Mouse (Mus musculus) cerebellum, adult 2 months (tissue): ENCODE measurements at regions not wholly inside any gene's neighbourhood (a gene's known extent, or its start where the extent isn't known, plus 50 kb on each side); places are given as distances from the start of the nearest gene placed in this dataset.

Experiments used
- CTCF ChIP-seq: fragments of 200-500 bp; IDR thresholded peaks from 2 replicates; pipeline ENCODE4 v1.5.1; 2011; ENCODE audit warnings: low read depth, mild to moderate bottlenecking, control low read depth, low read length, moderate library complexity, borderline replicate concordance; ENCODE audit not compliant: insufficient read depth
- POLR2A ChIP-seq: fragments of 200-500 bp; IDR thresholded peaks from 2 replicates; pipeline ENCODE4 v1.6.1; 2011; ENCODE audit warnings: low read length, control low read depth, borderline replicate concordance; ENCODE audit not compliant: insufficient read depth

DNA sequence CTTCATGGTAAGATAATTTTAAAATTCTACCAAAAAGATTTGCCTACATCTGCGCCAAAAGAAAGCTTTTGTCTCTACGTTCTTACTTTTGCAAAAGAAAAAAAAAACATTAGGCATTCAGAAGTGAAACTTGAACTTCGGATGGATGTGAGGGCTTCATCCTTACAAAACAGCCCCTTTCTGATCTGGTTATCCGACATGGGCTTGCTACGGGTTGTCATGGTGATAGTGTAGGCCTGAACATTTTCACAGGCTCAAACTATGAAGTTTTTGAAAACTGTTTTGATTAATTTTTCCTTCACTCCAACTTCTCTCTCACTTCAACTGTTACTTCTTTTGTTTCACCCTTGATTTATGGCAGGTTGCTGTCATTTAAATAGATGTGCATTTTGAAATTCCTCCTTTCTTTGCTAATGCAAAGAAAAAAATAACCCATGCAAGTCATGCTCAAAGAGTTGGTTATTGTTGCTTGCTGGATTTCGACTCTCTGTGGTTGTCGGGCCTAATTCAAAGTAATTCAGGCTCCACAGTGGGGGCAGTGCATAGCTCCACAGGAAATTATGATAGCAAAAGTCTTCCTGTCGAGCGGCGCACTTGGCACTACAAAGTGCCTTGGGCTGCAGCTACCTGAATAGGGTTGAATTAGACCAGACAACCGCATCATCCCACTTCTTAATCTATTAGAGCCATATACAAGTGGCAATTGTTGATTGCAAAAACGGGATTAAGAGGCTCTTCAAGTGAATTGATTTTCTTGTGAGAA is 205.7 kb upstream of the Gpr101 start:
- TF ChIP-seq POLR2A (no peak), CTCF (no peak)
